Mouse (Mus musculus) limb, embryonic 11.5 days (tissue): ENCODE measurements at regions not wholly inside any gene's neighbourhood (a gene's known extent, or its start where the extent isn't known, plus 50 kb on each side); places are given as distances from the start of the nearest gene placed in this dataset.

Experiments used
- ATAC-seq: fragments of 200-750 bp; cut with Nextera tagmentation; 2 replicates; pipeline ENCODE4 v1.8.0; 2017; ENCODE audit warnings: low read depth; ENCODE audit not compliant: insufficient number of reproducible peaks, low FRiP score, low TSS enrichment
- DNase-seq: peaks from one replicate; pipeline ENCODE4 v3.0.0-alpha.2; 2015; ENCODE audit warnings: low spot score
- H3K27ac ChIP-seq: fragments of 300-500 bp; sonication (generic); replicated peaks from 2 replicates; pipeline ENCODE4 v1.5.1; 2014; ENCODE audit warnings: low read depth, mild to moderate bottlenecking, low read length
- H3K27me3 ChIP-seq: fragments of 300-500 bp; sonication (generic); 2 replicates; pipeline ENCODE4 v1.6.1; 2014; ENCODE audit warnings: mild to moderate bottlenecking, low read length, mixed read lengths; ENCODE audit not compliant: control insufficient read depth, insufficient read depth
- H3K36me3 ChIP-seq: fragments of 300-500 bp; sonication (generic); 2 replicates; pipeline ENCODE4 v1.6.1; 2014; ENCODE audit warnings: mild to moderate bottlenecking, low read length, moderate library complexity, mixed read lengths; ENCODE audit not compliant: control insufficient read depth, insufficient read depth
- H3K4me1 ChIP-seq: fragments of 300-500 bp; sonication (generic); 2 replicates; pipeline ENCODE4 v1.6.1; 2014; ENCODE audit warnings: low read length, mixed read lengths; ENCODE audit not compliant: control insufficient read depth, insufficient read depth
- H3K4me2 ChIP-seq: fragments of 300-500 bp; sonication (generic); 2 replicates; pipeline ENCODE4 v1.6.1; 2014; ENCODE audit warnings: low read depth, mild to moderate bottlenecking, moderate library complexity; ENCODE audit not compliant: severe bottlenecking
- H3K4me3 ChIP-seq: fragments of 300-500 bp; sonication (generic); 2 replicates; pipeline ENCODE4 v1.5.1; 2014; ENCODE audit warnings: low read depth, low read length
- H3K9ac ChIP-seq: fragments of 300-500 bp; sonication (generic); 2 replicates; pipeline ENCODE4 v1.6.1; 2014; ENCODE audit warnings: mild to moderate bottlenecking, low read length
- H3K9me3 ChIP-seq: fragments of 300-500 bp; sonication (generic); 2 replicates; pipeline ENCODE4 v1.6.1; 2016; ENCODE audit warnings: low read length; ENCODE audit not compliant: control insufficient read depth
- WGBS: fragments of 180-500 bp; shearing (Covaris S2); extraction: QIAGEN DNeasy Blood & Tissue Kit; methylation state at CpG from one replicate; pipeline ENCODE4 v1.1.7; 2014; 5-methylcytosine and 5-hydroxymethylcytosine counted together

- Histone ChIP-seq H3K4me2 (no peak overlapping the region), H3K4me1 (no peaks in the 10 kb centered on the region), H3K9ac (no peak overlapping the region), H3K9me3 (no peaks in the 10 kb centered on the region), H3K36me3 (no peaks in the 10 kb centered on the region), H3K4me3 (no peak overlapping the region), H3K27me3 (no peaks in the 10 kb centered on the region), H3K27ac (no peak overlapping the region)
- 88% methylated on average over 4 of the region's 4 CpGs for WGBS
- DNase-seq = no peak
- no peak for ATAC-seq
Observed at GRCm38 (mm10) chr1:19412345-19412744, 203.6 kb downstream of the Tfap2b start.

GRCm38 (mm10) chr1:19421116-19421515 lies 212.4 kb downstream of the Tfap2b start:
- Histone ChIP-seq H3K4me3 (no peak overlapping the region), H3K4me1 (no peaks in the 10 kb centered on the region), H3K27me3 (no peaks in the 10 kb centered on the region), H3K36me3 (no peaks in the 10 kb centered on the region), H3K9me3 (no peaks in the 10 kb centered on the region), H3K4me2 (no peak overlapping the region), H3K9ac (no peak overlapping the region), H3K27ac (no peak overlapping the region)
- DNase-seq (no peak), ATAC-seq (no peak)
- 80% methylated on average over 1 of the region's 1 CpGs for WGBS

GRCm38 (mm10) chr1:19450786-19451185 lies 242.1 kb downstream of the Tfap2b start:
- ATAC-seq (no peak), DNase-seq (no peak)
- 89% methylated on average over 5 of the region's 5 CpGs for WGBS
- no peaks in the 10 kb centered on the region for H3K4me1 ChIP-seq
- H3K36me3 ChIP-seq = no peaks in the 10 kb centered on the region
- no peak overlapping the region for H3K4me2 ChIP-seq
- H3K27ac ChIP-seq = no peak overlapping the region
- H3K4me3 ChIP-seq = no peak overlapping the region
- no peaks in the 10 kb centered on the region for H3K9me3 ChIP-seq
- no peaks in the 10 kb centered on the region for H3K27me3 ChIP-seq
- no peak overlapping the region for H3K9ac ChIP-seq

GRCm38 (mm10) chr1:19458646-19459441 lies 250.1 kb downstream of the Tfap2b start:
- peak; percentile 30 for DNase-seq

GRCm38 (mm10) chr1:19459876-19460275 lies 251.2 kb downstream of the Tfap2b start:
- WGBS = 81% methylated on average over 11 of the region's 11 CpGs
- no peak overlapping the region for H3K9ac ChIP-seq
- no peak overlapping the region for H3K27ac ChIP-seq
- no peaks in the 10 kb centered on the region for H3K9me3 ChIP-seq
- H3K4me2 ChIP-seq = no peak overlapping the region
- no peaks in the 10 kb centered on the region for H3K27me3 ChIP-seq
- DNase-seq (no peak), ATAC-seq (no peak)
- H3K4me1 ChIP-seq = no peaks in the 10 kb centered on the region
- no peaks in the 10 kb centered on the region for H3K36me3 ChIP-seq
- H3K4me3 ChIP-seq = no peak overlapping the region

More at GRCm38 (mm10) chr1:19458646-19459441, 250.1 kb downstream of the Tfap2b start:
- 55% methylated on average over 14 of the region's 14 CpGs for WGBS
- Histone ChIP-seq H3K4me1 (no peaks in the 10 kb centered on the region), H3K27ac (no peak overlapping the region), H3K9ac (no peak overlapping the region), H3K4me2 (no peak overlapping the region), H3K27me3 (no peaks in the 10 kb centered on the region), H3K36me3 (no peaks in the 10 kb centered on the region), H3K4me3 (no peak overlapping the region), H3K9me3 (no peaks in the 10 kb centered on the region)
- ATAC-seq = peak; percentile 70; the same call in 1 of the 2 replicates

- WGBS = 46% methylated on average over 1 of the region's 1 CpGs
- no peaks in the 10 kb centered on the region for H3K4me1 ChIP-seq
- H3K4me3 ChIP-seq = no peak overlapping the region
- H3K9me3 ChIP-seq = no peaks in the 10 kb centered on the region
- no peak overlapping the region for H3K4me2 ChIP-seq
- no peak overlapping the region for H3K9ac ChIP-seq
- H3K27ac ChIP-seq = no peak overlapping the region
- H3K36me3 ChIP-seq = no peaks in the 10 kb centered on the region
- no peaks in the 10 kb centered on the region for H3K27me3 ChIP-seq
- ATAC-seq (no peak), DNase-seq (no peak)
Observed at GRCm38 (mm10) chr1:19473561-19473960, 264.8 kb downstream of the Tfap2b start.
